Mouse (Mus musculus) CD4-positive naive resting alpha-beta T cell, adult 76 days (primary cell): Measurements from ENCODE around the gene Olfr600. TPM values are rescaled to one million over a fixed set of nuclear protein-coding genes. Genes with fewer than 3 reads are reported as not detected.

Experiments
- total RNA-seq: library from RNA; stranded (reverse); gene quantifications from one replicate; pipeline ENCODE4 v1.2.4, GENCODE M21; 2023

The Olfr600 gene
- total RNA-seq: not detected

DNA sequence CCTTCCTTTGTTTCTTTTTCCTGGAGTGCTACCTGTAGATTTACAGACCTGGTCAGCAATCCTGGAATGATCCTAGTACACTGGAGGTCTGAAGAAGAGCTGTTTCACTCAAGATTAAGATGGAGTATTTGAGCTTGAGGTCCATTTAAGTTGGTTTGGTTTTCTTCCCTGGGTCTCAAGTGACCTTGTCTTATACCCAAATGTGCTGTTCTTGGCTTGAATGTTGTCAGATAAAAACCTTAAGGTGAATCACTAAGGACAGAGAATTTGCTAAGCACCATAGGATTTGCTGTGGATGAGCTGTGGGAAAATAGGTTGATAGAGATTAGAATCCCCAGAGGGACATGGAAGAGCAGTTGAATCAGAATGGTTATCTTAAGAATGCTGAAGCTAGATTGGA, at the start of gene Olfr600:
Gene Olfr600, minus strand, starts transcription at position 101 of the 400 bp plus-strand sequence.

DNA sequence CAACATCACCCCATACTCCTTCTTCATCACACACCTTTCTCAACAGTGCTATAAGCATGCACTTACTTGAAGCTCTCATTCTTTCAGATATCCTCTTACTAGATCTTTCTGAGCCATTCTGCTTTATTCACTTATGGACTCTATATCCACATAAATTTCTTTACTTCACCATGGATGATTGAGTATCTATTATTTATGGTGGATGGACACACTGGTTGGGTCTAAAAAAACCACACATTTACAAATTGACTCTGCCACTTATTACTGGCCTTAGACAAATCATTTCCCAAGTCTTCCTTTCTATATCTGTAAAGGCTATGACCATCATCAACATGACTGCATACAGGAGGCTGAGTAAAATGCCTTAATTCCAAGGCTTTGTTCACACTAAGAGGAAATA, 36.6 kb upstream of the Olfr600 start, which contains the start of gene Olfr603:
Gene Olfr603, minus strand, starts transcription at position 101 of the 400 bp plus-strand sequence.

DNA sequence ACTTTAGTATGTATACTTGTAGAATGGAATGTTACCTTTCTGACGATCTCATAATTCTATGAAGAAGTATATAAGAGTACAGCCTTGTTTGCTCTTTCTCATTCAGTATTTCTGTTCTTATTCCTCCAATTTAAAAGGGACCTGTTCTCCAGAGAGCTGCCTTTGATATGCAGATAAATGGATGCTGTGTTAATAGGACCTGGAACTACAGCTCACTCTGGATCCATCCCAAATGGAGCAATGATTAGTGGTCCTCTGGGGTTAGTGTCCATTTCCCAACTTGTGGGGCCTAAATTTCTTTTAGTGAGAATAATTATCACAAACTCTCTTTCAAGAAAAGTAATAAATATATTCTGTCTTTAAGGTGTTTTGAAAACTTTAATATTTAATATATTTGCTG, 13.1 kb upstream of the Olfr600 start, which contains the start of gene Olfr601:
Gene Olfr601, minus strand, starts transcription at position 101 of the 400 bp plus-strand sequence.

DNA sequence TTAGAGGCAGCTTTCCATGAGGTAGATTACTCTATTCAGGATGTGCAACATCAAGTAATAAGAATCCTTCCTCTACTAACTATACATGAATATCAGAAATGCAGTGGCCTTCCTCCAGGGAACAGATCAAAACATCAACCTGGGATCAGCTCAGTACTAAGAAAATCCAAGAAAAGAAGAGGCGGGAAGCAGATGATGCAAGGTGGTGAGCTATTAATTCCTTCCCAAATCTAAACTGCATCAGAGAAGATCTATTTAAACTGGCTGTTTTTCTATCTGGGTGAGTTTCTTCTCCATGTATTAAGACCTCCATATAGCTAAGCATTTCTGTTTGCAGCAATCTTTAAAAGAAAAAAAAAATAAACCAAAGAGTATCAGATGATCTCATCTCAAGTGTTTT, 13.9 kb downstream of the Olfr600 start, which contains the start of gene Olfr599:
Gene Olfr599, plus strand, starts transcription at position 301 of the 400 bp plus-strand sequence.

DNA sequence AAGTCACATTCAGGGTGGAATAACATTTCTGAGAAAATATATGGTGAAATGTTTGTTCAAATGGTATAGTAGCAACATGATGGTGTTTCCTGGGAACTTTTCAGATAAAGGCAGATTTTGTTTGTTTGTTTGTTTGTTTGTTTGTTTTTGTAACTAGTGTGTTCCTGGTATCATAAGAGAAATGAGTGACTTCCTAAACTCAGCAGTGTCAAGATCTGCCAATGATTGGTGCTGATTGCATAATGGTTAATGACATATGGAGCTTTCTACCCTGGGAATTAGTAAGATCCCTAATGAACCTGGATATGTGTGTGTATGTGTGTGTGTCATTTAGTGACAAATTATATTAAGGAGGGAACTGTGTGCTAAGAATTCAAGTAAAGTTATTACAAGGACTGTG, 26.2 kb downstream of the Olfr600 start, which contains the start of gene Olfr598:
Gene Olfr598, plus strand, starts transcription at position 301 of the 400 bp plus-strand sequence.

DNA sequence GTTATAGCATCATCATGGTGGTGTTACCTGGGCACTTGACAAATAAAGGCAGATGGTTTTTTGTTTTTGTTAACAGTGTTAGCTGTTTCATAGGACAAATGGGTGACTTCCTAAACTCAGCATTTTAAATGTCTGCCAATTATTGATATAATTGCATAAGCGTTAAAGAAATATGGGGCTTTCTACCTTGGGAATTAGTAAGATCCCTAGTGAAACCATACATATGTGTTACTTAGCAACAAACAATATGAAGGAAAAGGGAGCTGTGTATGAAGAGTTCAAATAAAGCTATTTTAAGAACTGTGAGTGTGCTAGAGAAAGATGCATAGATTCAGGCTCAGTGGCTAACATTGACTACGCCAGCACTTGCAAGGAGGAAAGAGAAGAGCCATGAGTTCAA, 33.5 kb downstream of the Olfr600 start, which contains the start of gene Olfr597:
Gene Olfr597, plus strand, starts transcription at position 301 of the 400 bp plus-strand sequence.

DNA sequence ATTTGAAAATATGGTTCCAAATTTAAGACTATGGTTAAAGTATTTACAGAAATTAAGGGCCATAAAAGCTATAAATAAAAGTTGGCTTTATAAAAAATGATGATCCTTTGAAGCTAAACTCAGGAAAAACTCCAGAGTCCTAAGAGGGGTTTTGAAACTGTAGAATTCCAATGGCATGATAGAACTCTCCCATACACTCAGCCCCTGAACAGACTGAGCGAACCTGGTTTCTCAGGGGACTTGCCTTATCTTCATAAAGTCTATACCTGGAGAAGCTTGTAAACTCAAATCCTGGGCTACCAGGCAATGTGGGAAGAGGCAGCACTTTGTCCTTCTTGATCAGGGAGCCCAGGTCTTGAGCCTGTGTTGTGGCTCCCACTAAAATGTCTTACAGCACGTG, 44.1 kb downstream of the Olfr600 start, which contains the start of gene Olfr596:
Gene Olfr596, plus strand, starts transcription at position 301 of the 400 bp plus-strand sequence.

Other genes with a start within 250 kb of the Olfr600 start
- gene Olfr586, start 224.0 kb downstream of the Olfr600 start, total RNA-seq: not detected
- not detected for gene Olfr588-ps1, start 208.8 kb downstream of the Olfr600 start, total RNA-seq
- gene Olfr589, start 193.3 kb downstream of the Olfr600 start, total RNA-seq: not detected
- not detected for gene Olfr591, start 171.3 kb downstream of the Olfr600 start, total RNA-seq
- not detected for gene Olfr592, start 164.9 kb downstream of the Olfr600 start, total RNA-seq
- not detected for gene Olfr593, start 137.8 kb downstream of the Olfr600 start, total RNA-seq
- not detected for gene Olfr594, start 132.7 kb downstream of the Olfr600 start, total RNA-seq
- gene Usp17ld, start 97.2 kb downstream of the Olfr600 start, total RNA-seq: not detected
- gene Olfr596, start 44.0 kb downstream of the Olfr600 start, total RNA-seq: not detected
- not detected for gene Olfr597, start 33.4 kb downstream of the Olfr600 start, total RNA-seq
- gene Olfr598, start 26.1 kb downstream of the Olfr600 start, total RNA-seq: not detected
- gene Olfr599, start 13.8 kb downstream of the Olfr600 start, total RNA-seq: not detected
- gene Olfr601, start 13.0 kb upstream of the Olfr600 start, total RNA-seq: not detected
- gene Olfr603, start 36.5 kb upstream of the Olfr600 start, total RNA-seq: not detected
- gene Usp17lc, start 65.4 kb upstream of the Olfr600 start, total RNA-seq: not detected
- not detected for gene Olfr605, start 95.8 kb upstream of the Olfr600 start, total RNA-seq
- gene Olfr606, start 99.4 kb upstream of the Olfr600 start, total RNA-seq: not detected
- gene Olfr607, start 114.5 kb upstream of the Olfr600 start, total RNA-seq: not detected
- not detected for gene Olfr608, start 120.2 kb upstream of the Olfr600 start, total RNA-seq
- not detected for gene Olfr609, start 148.4 kb upstream of the Olfr600 start, total RNA-seq
- gene Olfr610, start 162.5 kb upstream of the Olfr600 start, total RNA-seq: not detected
- not detected for gene Olfr611, start 171.2 kb upstream of the Olfr600 start, total RNA-seq
- not detected for gene Olfr612, start 193.0 kb upstream of the Olfr600 start, total RNA-seq
- gene Olfr613, start 198.4 kb upstream of the Olfr600 start, total RNA-seq: not detected
- gene Olfr615, start 206.4 kb upstream of the Olfr600 start, total RNA-seq: not detected
- not detected for gene Olfr616, start 219.5 kb upstream of the Olfr600 start, total RNA-seq
- gene Olfr617, start 223.4 kb upstream of the Olfr600 start, total RNA-seq: not detected
- not detected for gene Olfr618, start 240.4 kb upstream of the Olfr600 start, total RNA-seq